Mouse (Mus musculus): Measurements from ENCODE around the gene Prickle1. TPM values are rescaled to one million over a fixed set of nuclear protein-coding genes. Genes with fewer than 3 reads are reported as not detected.

Gene Prickle1
- polyA plus RNA-seq (2012; rRNA removed), result 9.6 and 13.4 TPM in 2 replicates

DNA sequence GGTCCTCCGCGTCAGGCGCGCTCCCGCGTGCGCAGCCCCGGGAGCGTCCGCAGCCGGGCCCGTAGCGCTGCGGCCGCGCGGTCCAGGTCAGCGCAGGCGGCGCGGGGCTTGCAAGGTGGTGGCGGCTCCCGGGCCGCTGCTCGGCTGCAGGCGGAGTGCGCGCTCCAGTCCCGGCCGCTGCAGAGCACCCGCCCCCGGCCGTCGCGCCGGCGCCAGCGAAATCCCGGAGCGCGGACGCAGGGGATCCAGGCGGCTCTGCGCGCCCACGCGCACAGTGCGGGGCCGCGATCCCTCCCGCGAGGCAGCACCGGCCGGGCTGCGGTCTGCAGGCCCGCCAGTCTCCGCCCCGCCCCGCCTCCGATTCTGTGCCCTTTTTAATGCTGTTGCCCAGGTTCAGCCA lies at the start of gene Prickle1:
TSS of gene Prickle1 (minus strand) at position 146 of the 400 bp plus-strand sequence.

Other genes starting within 250 kb of the Prickle1 start
- 147 and 474 TPM in 2 replicates for gene Zcrb1, start 197.6 kb downstream of the Prickle1 start, polyA plus RNA-seq (2012; rRNA removed)
- 50.5 and 55.4 TPM in 2 replicates for gene Pphln1, start 197.5 kb downstream of the Prickle1 start, polyA plus RNA-seq (2012; rRNA removed)

Data from central nervous system, embryonic 11.5 days (tissue).